Mouse (Mus musculus): ENCODE measurements around the gene Gatad2a.

GRCm38 (mm10) chr8:69973063-69973441 lies 23.1 kb downstream of the Gatad2a start:
- no peak for TF ChIP-seq POLR2A (IDR thresholded peaks at IDR 0.05; ENCODE audit: borderline replicate concordance, control insufficient read depth, low read depth, low read length)
- no peak for TF ChIP-seq CTCF (IDR thresholded peaks at IDR 0.05; ENCODE audit: control insufficient read depth, insufficient read depth, low read length)
